Mouse (Mus musculus): ENCODE data around the gene Dpm3. TPM values are rescaled to one million over a fixed set of nuclear protein-coding genes. Genes with fewer than 3 reads are reported as not detected.

Gene Dpm3
- total RNA-seq (2023): 10 to 100 TPM; 42.5 to 56.9 TPM

DNA sequence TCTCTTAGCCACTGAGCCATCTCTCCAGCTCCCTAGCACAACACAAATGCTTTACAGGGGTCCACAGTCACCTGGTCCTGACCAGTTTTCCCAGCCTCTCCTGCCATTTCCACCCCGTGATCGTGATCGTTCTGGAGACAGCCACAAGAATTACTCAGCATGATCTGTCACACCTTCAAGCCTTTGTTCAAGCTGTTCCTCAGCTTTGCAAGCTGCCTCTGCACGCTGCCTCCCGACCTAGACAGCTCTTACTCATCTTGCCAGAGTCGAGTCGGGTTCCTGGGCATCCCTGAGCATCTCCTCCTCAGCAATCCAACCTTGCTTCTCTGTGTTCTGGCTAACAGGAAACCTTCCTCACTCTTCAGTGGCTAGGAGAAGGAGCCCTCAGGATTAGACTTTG lies at the start of gene Dpm3:
Gene Dpm3, plus strand, starts transcription at position 283 of the 400 bp plus-strand sequence.

DNA sequence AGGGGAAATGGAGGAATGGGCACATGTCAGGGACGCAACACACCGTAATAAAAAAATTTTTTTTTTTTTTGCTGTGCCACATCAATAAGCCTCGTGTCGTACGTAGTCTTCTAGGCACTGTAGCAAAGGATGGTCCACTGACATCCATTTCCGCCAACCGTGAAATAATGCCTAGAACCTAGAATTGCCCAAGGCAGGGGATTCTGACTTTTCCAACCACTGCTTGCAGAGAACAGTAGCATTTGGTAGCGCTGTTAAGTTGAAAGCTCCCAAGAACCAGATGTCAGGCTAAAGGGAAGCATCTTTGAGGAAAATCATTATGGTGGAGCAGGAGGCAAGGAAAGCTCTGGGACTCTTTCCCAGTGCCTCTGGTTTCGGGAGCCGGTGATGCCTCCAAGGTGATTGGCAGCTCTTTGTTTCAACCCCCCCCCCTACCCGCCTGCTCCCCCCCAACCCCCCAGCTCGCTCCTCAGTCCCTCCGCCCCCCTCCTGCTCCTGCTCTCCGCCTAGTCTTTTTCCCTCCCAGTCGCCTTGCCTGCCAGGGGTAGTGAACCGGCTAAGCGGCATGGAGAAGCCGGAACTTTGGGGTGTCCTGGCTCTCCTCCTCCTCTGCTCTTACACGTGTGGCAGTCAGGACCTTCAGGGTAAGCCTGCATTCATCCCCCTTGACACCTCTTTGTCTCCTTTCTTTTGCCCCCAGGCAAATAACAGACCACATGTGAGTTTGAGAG lies 44.3 kb upstream of the Dpm3 start, which contains the start of gene Thbs3:
Gene Thbs3, plus strand, starts transcription at position 500 of the 731 bp plus-strand sequence.

DNA sequence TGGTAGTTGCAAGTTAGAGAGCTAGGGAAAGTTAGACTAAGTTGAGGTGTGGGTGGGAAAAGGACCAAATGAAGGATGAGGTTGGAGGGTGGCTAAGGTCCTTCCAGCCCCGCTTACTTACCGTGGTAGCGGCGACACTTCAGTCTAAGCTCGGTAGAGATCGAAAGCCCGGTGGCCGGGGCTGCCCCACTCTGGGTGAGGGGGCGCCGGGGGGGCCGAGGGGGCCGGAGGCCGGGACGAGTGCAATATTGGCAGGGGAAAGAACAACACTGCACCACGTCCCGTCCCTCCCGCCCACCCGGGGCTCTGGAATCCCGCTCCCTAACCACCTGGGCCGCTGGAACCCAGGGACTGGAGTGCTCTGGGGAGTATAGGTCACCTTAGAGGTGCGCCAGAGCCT lies 32.3 kb upstream of the Dpm3 start, which contains the start of gene Mtx1:
Gene Mtx1, minus strand, starts transcription at position 189 of the 400 bp plus-strand sequence.

DNA sequence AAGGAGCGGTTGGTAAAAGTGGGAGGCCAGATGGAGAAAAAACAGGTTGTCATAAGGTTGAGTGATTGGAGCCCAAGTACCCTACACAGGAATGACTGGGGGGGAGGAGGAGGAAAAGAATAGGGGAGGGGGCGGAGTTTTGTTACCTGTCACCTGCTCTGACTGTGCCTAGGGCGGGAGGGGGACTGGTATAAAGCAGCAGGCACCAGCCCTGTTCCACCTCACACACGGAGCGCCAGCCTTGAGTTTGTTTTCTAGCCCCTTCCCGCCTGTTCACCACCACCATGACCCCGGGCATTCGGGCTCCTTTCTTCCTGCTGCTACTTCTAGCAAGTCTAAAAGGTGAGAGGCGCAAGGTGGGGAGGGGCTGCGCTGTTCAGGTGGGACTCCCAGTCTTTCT lies 30.3 kb upstream of the Dpm3 start, which contains the start of gene Muc1:
Gene Muc1, plus strand, starts transcription at position 222 of the 400 bp plus-strand sequence.

DNA sequence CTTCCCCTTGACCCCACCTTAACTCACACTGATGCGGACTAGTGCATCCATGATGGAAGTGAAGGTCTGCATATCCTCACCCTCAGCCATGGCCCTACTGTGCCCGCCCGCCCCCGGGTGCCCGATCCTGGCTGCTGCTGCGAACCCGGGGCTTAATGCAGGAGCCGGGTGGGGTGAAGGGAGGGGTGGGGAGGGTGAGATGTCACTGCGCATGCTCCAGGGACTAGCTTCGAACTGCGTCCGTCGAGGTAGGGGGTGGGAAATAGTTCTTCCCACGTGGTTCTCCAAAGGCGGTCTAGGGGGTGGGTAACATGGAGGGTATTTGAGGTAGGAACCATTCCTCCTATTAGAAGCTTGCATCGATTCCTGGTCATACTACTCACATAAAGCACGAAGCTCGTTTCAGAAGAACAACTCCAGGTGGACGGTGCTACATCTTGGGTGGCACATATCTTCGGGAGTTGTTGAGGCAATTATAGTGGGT lies 13.4 kb upstream of the Dpm3 start, which contains the start of gene Krtcap2:
Gene Krtcap2, plus strand, starts transcription at position 279 of the 484 bp plus-strand sequence.

DNA sequence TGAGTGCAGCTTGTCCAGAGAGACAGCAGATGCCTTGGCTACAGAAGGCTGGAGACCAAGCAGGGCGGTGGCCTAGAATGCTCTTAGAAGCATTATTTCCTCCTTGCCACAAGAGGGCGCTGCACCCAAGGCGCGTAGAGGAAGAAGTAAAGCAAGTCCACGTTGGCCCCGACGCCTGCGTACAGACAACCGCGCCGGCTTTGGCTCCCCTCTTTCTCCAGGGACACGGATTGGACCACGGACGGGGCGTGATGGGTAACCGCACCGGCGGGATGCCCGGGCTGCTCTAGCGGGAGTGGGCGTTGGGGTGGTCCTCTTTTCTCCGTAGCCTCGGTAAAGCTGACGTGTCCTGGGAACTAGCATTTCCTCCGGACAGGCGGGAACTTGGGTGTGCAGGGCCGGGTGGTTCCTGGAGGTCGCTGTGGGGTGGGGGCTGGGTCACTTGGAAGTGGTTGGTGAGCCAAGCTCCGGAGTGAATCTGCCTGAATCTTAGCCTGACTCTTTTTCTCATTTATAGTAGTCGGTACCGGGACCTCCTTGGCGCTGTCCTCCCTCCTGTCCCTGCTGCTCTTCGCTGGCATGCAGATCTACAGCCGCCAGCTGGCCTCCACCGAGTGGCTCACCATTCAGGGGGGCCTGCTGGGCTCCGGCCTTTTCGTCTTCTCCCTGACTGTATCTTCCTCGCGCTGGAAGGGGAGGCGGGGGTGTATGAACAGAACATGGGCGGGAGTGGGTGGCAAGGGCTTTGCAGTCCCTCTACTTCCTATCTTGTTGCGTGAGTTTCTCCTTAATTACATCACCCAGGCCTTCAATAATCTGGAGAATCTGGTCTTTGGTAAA lies 12.7 kb upstream of the Dpm3 start, which contains the start of gene Trim46:
Gene Trim46, minus strand, starts transcription at position 49 of the 840 bp plus-strand sequence.

DNA sequence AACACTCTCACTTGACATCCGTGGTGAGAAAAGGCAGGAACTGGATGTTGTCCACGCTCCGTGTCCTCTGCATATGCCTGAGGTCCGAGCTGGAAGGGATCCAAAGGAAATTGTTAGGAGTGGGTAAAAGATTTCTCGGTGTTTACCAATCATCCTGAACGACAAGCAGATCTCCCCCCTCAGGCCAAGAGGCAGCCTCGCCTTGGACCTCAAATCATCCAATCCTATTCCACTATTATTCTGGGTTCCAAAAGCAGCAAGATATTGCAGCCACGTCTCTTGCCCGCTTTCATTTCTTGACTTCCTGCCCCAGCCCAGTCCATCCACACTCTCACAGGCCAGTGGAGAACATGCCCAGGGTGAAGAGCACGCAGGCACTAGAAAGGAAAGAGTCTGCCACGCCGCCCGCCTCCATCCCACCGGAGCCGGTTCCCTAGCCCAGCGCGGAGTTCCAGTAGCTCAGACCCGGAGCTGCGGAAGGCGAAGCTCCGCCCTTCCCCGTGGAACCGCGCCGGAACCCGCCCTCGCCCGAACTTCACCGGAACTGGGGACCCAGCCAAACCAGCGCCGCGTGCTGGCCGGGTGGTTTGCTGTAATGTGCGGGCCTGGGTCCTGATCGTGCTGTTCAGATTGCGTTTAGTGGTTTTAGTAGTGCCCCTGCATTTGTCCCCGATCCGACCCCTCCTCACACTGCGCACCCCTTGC lies 11.0 kb downstream of the Dpm3 start, which contains the start of gene Slc50a1:
Gene Slc50a1, minus strand, starts transcription at position 520 of the 705 bp plus-strand sequence.

DNA sequence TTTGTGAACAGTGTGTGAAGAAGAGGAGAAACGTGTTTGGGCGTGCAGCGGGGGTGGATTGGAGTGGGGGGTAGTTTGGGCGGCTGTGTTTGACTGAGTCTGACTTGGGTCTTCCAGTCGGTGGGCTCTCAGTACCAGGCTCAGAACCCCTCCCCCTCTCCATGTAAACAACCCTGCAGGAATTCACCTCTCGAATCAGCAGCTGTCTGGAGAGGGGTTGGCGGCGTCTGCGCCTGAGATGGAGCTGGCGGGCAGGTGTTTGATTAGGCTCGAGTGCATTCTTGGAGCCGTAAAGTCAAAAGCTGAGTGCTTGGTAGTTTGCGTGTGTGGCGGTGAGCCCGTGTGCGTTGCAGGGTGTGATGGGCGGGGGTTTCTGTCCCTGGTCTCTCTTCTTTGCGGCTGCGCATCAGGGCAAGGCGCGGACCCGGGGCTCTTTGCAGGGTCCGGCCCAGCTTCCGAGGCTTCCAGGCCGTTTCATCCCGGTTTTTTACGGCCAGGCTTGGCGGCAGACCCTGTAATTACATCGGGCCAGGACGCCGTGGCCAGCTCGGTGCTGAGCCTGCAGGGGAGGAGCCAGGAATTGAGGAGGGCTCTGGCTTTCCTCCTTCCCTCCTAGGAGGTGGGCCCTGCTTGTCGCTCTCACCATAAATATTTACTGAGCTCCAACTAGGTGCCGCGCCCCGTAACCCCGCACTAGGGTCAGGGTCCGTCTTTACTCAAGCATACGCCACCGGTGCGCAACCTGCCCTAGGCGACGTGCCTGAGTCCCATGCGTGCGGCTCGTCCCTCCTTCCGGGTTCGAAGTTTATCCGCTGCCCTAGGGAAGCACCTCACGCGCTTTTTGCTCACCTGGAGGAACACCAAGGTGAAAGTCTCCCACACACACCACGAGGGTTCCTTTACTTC lies 21.7 kb downstream of the Dpm3 start, which contains the start of gene Efna1:
Gene Efna1, minus strand, starts transcription at position 537 of the 906 bp plus-strand sequence.

Other genes with a start within 250 kb of the Dpm3 start
- 10 to 100 TPM; 19.9 to 21.7 TPM for gene Rusc1, start 166.0 kb upstream of the Dpm3 start, total RNA-seq (2023)
- not detected for gene Gm43738, start 158.3 kb upstream of the Dpm3 start, total RNA-seq (2023)
- 10 to 100 TPM; 26.5 to 33.5 TPM for gene Fdps, start 157.4 kb upstream of the Dpm3 start, total RNA-seq (2023)
- 10 to 100 TPM; 14.9 to 33.6 TPM for gene Pklr, start 123.2 kb upstream of the Dpm3 start, total RNA-seq (2023)
- gene Hcn3, start 99.2 kb upstream of the Dpm3 start, total RNA-seq (2023): not detected
- gene Clk2, start 94.6 kb upstream of the Dpm3 start, total RNA-seq (2023): 10 to 100 TPM; 52.8 to 53.7 TPM
- 10 to 100 TPM; 45.9 to 51.1 TPM for gene Scamp3, start 81.9 kb upstream of the Dpm3 start, total RNA-seq (2023)
- 1 to 10 TPM; 4.8 to 7.0 TPM for gene Fam189b, start 76.2 kb upstream of the Dpm3 start, total RNA-seq (2023)
- gene Gba, start 56.4 kb upstream of the Dpm3 start, total RNA-seq (2023): 10 to 100 TPM; 59.9 to 64.3 TPM
- 1 to 10 TPM in 1 of 2 experiments, under 1 TPM in 1; 0.68 to 1.4 TPM for gene Thbs3, start 44.2 kb upstream of the Dpm3 start, total RNA-seq (2023)
- 10 to 100 TPM; 44.5 to 57.2 TPM for gene Mtx1, start 32.3 kb upstream of the Dpm3 start, total RNA-seq (2023)
- not detected for gene Muc1, start 30.3 kb upstream of the Dpm3 start, total RNA-seq (2023)
- gene Krtcap2, start 13.4 kb upstream of the Dpm3 start, total RNA-seq (2023): 10 to 100 TPM; 68.3 to 70.2 TPM
- under 1 TPM; 0.44 to 0.61 TPM for gene Trim46, start 13.0 kb upstream of the Dpm3 start, total RNA-seq (2023)
- gene Slc50a1, start 11.2 kb downstream of the Dpm3 start, total RNA-seq (2023): 10 to 100 TPM; 24.1 to 29.6 TPM
- not detected for gene Efna1, start 21.8 kb downstream of the Dpm3 start, total RNA-seq (2023)
- gene Efna3, start 63.6 kb downstream of the Dpm3 start, total RNA-seq (2023): not detected
- not detected for gene Efna4, start 78.7 kb downstream of the Dpm3 start, total RNA-seq (2023)
- 100 to 1,000 TPM; 119 to 125 TPM for gene Adam15, start 90.6 kb downstream of the Dpm3 start, total RNA-seq (2023)
- under 1 TPM in 1 of 2 experiments, not detected in 1; 0.15 TPM for gene Dcst2, start 102.6 kb downstream of the Dpm3 start, total RNA-seq (2023)
- not detected for gene Dcst1, start 105.9 kb downstream of the Dpm3 start, total RNA-seq (2023)
- 100 to 1,000 TPM; 136 to 149 TPM for gene Zbtb7b, start 135.4 kb downstream of the Dpm3 start, total RNA-seq (2023)
- not detected for gene Lenep, start 143.4 kb downstream of the Dpm3 start, total RNA-seq (2023)
- 10 to 100 TPM; 13.8 to 17.9 TPM for gene Flad1, start 152.5 kb downstream of the Dpm3 start, total RNA-seq (2023)
- gene Cks1b, start 159.0 kb downstream of the Dpm3 start, total RNA-seq (2023): 10 to 100 TPM; 45.4 to 57.0 TPM
- 100 to 1,000 TPM; 114 to 119 TPM for gene Shc1, start 159.1 kb downstream of the Dpm3 start, total RNA-seq (2023)
- gene Pygo2, start 170.9 kb downstream of the Dpm3 start, total RNA-seq (2023): 10 to 100 TPM; 36.1 to 46.3 TPM
- 100 to 1,000 TPM; 136 to 147 TPM for gene Pbxip1, start 177.3 kb downstream of the Dpm3 start, total RNA-seq (2023)
- 1 to 10 TPM; 9.1 to 9.9 TPM for gene Pmvk, start 195.2 kb downstream of the Dpm3 start, total RNA-seq (2023)

Measured in neutrophil, adult 83 days (primary cell).